Mouse (Mus musculus) adrenal gland, adult 8-10 months (tissue): ENCODE results near the gene Gdf2. TPM values are rescaled to one million over a fixed set of nuclear protein-coding genes. Genes with fewer than 3 reads are reported as not detected.

Experiments
- DNase-seq: peaks from one replicate; pipeline ENCODE4 v3.0.0; 2022
- total RNA-seq, 4 experiments: library from RNA; stranded (reverse); gene quantifications; 2 replicates each; pipeline ENCODE4 v1.2.4; 2022

Gene Gdf2
- total RNA-seq: not detected

GRCm38 (mm10) chr14:33940739-33941138 is at the start of gene Gdf2:
TSS of gene Gdf2 (plus strand) at chr14:33941039.
- DNase-seq: no peak

- DNase-seq: no peak
Measured at GRCm38 (mm10) chr14:33891507-33891906, 49.3 kb upstream of the Gdf2 start.

- DNase-seq: no peak
Measured at GRCm38 (mm10) chr14:33895777-33896176, 45.1 kb upstream of the Gdf2 start.

- DNase-seq: no peak
Measured at GRCm38 (mm10) chr14:33896628-33897300, 44.1 kb upstream of the Gdf2 start.

- no peak for DNase-seq
Measured at GRCm38 (mm10) chr14:33902783-33903182, 38.1 kb upstream of the Gdf2 start.

GRCm38 (mm10) chr14:33903199-33903598 is 37.6 kb upstream of the Gdf2 start:
- DNase-seq: no peak

- DNase-seq: no peak
Measured at GRCm38 (mm10) chr14:33904851-33905250, 36.0 kb upstream of the Gdf2 start.

GRCm38 (mm10) chr14:33913727-33914126 is 27.1 kb upstream of the Gdf2 start:
- peak; percentile 33 for DNase-seq

GRCm38 (mm10) chr14:33914206-33914605 is 26.6 kb upstream of the Gdf2 start:
- DNase-seq: no peak

GRCm38 (mm10) chr14:33920727-33921559 is 19.9 kb upstream of the Gdf2 start:
- no peak for DNase-seq

- DNase-seq: no peak
Measured at GRCm38 (mm10) chr14:33922771-33923167, 18.1 kb upstream of the Gdf2 start.

- no peak for DNase-seq
Measured at GRCm38 (mm10) chr14:33923168-33924070, 17.4 kb upstream of the Gdf2 start, which contains the start of gene Gdf10. TSS of gene Gdf10 (plus strand) at chr14:33923587.

- no peak for DNase-seq
Measured at GRCm38 (mm10) chr14:33931853-33932252, 9.0 kb upstream of the Gdf2 start.

GRCm38 (mm10) chr14:33932935-33933703 is 7.7 kb upstream of the Gdf2 start:
- DNase-seq: peak; percentile 45

GRCm38 (mm10) chr14:33933778-33934317 is 7.0 kb upstream of the Gdf2 start:
- DNase-seq: no peak

GRCm38 (mm10) chr14:33939117-33939516 is 1.7 kb upstream of the Gdf2 start:
- DNase-seq: peak; percentile 47

GRCm38 (mm10) chr14:33942222-33942621 is 1.4 kb downstream of the Gdf2 start:
- DNase-seq: peak; percentile 79

- DNase-seq: no peak
Measured at GRCm38 (mm10) chr14:33946125-33946524, 5.3 kb downstream of the Gdf2 start.

GRCm38 (mm10) chr14:33952233-33952981 is 11.6 kb downstream of the Gdf2 start:
- no peak for DNase-seq

- no peak for DNase-seq
Measured at GRCm38 (mm10) chr14:33953761-33954160, 12.9 kb downstream of the Gdf2 start, which contains the start of gene Rbp3. TSS of gene Rbp3 (plus strand) at chr14:33954003.

GRCm38 (mm10) chr14:33956055-33956454 is 15.2 kb downstream of the Gdf2 start:
- no peak for DNase-seq
